Mouse (Mus musculus) small intestine, adult 2 months (tissue): Measurements from ENCODE around the gene Isx. TPM values are rescaled to one million over a fixed set of nuclear protein-coding genes. Genes with fewer than 3 reads are reported as not detected.

Experiments
- H3K27ac ChIP-seq: fragments of 200-500 bp; 2 replicates; pipeline ENCODE4 v1.5.1; 2012; ENCODE audit warnings: low read depth, low read length, control low read depth, inconsistent platforms; ENCODE audit not compliant: insufficient read depth
- H3K27me3 ChIP-seq: fragments of 200-500 bp; 2 replicates; pipeline ENCODE4 v1.6.1; 2012; ENCODE audit warnings: mild to moderate bottlenecking, moderate library complexity, low read length, inconsistent platforms; ENCODE audit not compliant: control insufficient read depth, insufficient read depth
- H3K36me3 ChIP-seq: fragments of 200-500 bp; 2 replicates; pipeline ENCODE4 v1.6.1; 2012; ENCODE audit warnings: mild to moderate bottlenecking, low read length, control low read depth, inconsistent platforms; ENCODE audit not compliant: control insufficient read depth, insufficient read depth
- H3K4me1 ChIP-seq: fragments of 200-500 bp; 2 replicates; pipeline ENCODE4 v1.6.1; 2012; ENCODE audit warnings: low read length, inconsistent platforms, mixed read lengths; ENCODE audit not compliant: control insufficient read depth, insufficient read depth, insufficient read length
- H3K4me3 ChIP-seq: fragments of 200-500 bp; 2 replicates; pipeline ENCODE4 v1.5.1; 2012; ENCODE audit warnings: low read depth, mild to moderate bottlenecking, control low read depth, inconsistent platforms, low read length, moderate library complexity
- CTCF ChIP-seq: fragments of 200-500 bp; IDR thresholded peaks from 2 replicates; pipeline ENCODE4 v1.5.1; 2012; ENCODE audit warnings: low read depth, mild to moderate bottlenecking, control low read depth, inconsistent platforms, low read length, moderate library complexity, mixed read lengths; ENCODE audit not compliant: insufficient replicate concordance, insufficient read length; ENCODE audit errors: extremely low read depth
- POLR2A ChIP-seq: fragments of 200-500 bp; IDR thresholded peaks from 2 replicates; pipeline ENCODE4 v1.6.1; 2012; ENCODE audit warnings: low read depth, mild to moderate bottlenecking, control low read depth, inconsistent platforms, low read length, moderate library complexity
- WGBS: fragments of 180-500 bp; shearing (Covaris S2); methylation state at CpG from one replicate; pipeline ENCODE4 v1.1.7; 2018; 5-methylcytosine and 5-hydroxymethylcytosine counted together
- polyA plus RNA-seq: library from polyadenylated mRNA; depleted of rRNA; stranded (reverse); fragments of >200 nt; gene quantifications from 2 replicates; pipeline ENCODE4 v1.2.3, GENCODE M21; 2012

Isx gene
- polyA plus RNA-seq, 1 experiment: 144 TPM

- Histone ChIP-seq H3K4me1 (peaks cover 46% of the 10 kb centered on the region), H3K27ac (peak overlapping the region; percentile 34; the same call in 1 of the 2 replicates), H3K27me3 (no peaks in the 10 kb centered on the region), H3K36me3 (peaks cover 26% of the 10 kb centered on the region), H3K4me3 (no peak overlapping the region)
- TF ChIP-seq POLR2A (no peak), CTCF (no peak)
- 7% methylated on average over 2 of the region's 2 CpGs for WGBS
Observed at GRCm38 (mm10) chr8:74897315-74897714, 24.3 kb downstream of the Isx start.

GRCm38 (mm10) chr8:74899796-74900195, 26.8 kb downstream of the Isx start:
- Histone ChIP-seq H3K4me1 (peaks cover 55% of the 10 kb centered on the region), H3K36me3 (peaks cover 4% of the 10 kb centered on the region; the same call in 1 of the 2 replicates), H3K4me3 (no peak overlapping the region), H3K27me3 (no peaks in the 10 kb centered on the region), H3K27ac (peak overlapping the region; percentile 39)
- no peak for TF ChIP-seq CTCF
- TF ChIP-seq POLR2A: no peak
- 38% methylated on average over 3 of the region's 3 CpGs for WGBS

GRCm38 (mm10) chr8:74901765-74902164, 28.8 kb downstream of the Isx start:
- H3K36me3 ChIP-seq: no peaks in the 10 kb centered on the region
- H3K27ac ChIP-seq: peak overlapping the region; percentile 97
- TF ChIP-seq POLR2A (no peak), CTCF (no peak)
- WGBS: 30% methylated on average over 1 of the region's 1 CpGs
- peaks cover 57% of the 10 kb centered on the region for H3K4me1 ChIP-seq
- no peaks in the 10 kb centered on the region for H3K27me3 ChIP-seq
- H3K4me3 ChIP-seq: no peak overlapping the region

GRCm38 (mm10) chr8:74903054-74903842, 30.3 kb downstream of the Isx start:
- Histone ChIP-seq H3K4me1 (peaks cover 50% of the 10 kb centered on the region), H3K36me3 (no peaks in the 10 kb centered on the region), H3K4me3 (no peak overlapping the region), H3K27me3 (no peaks in the 10 kb centered on the region), H3K27ac (peak overlapping the region; percentile 97)
- 18% methylated on average over 6 of the region's 6 CpGs for WGBS
- TF ChIP-seq POLR2A (no peak), CTCF (no peak)

GRCm38 (mm10) chr8:74906333-74906732, 33.4 kb downstream of the Isx start:
- TF ChIP-seq POLR2A: no peak
- no peak for TF ChIP-seq CTCF
- Histone ChIP-seq H3K27me3 (no peaks in the 10 kb centered on the region), H3K36me3 (no peaks in the 10 kb centered on the region), H3K4me1 (peaks cover 39% of the 10 kb centered on the region), H3K4me3 (no peak overlapping the region), H3K27ac (no peak overlapping the region)
- 84% methylated on average over 1 of the region's 1 CpGs for WGBS

- WGBS: 94% methylated on average over 1 of the region's 1 CpGs
- H3K27me3 ChIP-seq: no peaks in the 10 kb centered on the region
- no peak overlapping the region for H3K4me3 ChIP-seq
- peaks cover 5% of the 10 kb centered on the region; the same call in 1 of the 2 replicates for H3K4me1 ChIP-seq
- TF ChIP-seq POLR2A (no peak), CTCF (no peak)
- no peaks in the 10 kb centered on the region for H3K36me3 ChIP-seq
- no peak overlapping the region for H3K27ac ChIP-seq
Observed at GRCm38 (mm10) chr8:74910708-74911107, 37.7 kb downstream of the Isx start.

- Histone ChIP-seq H3K27me3 (no peaks in the 10 kb centered on the region), H3K27ac (peak overlapping the region; percentile 88), H3K4me3 (no peak overlapping the region), H3K4me1 (peaks cover 25% of the 10 kb centered on the region; the same call in 1 of the 2 replicates), H3K36me3 (no peaks in the 10 kb centered on the region)
- TF ChIP-seq CTCF: no peak
- TF ChIP-seq POLR2A: no peak
- WGBS: 21% methylated on average over 8 of the region's 8 CpGs
Observed at GRCm38 (mm10) chr8:74920691-74921421, 47.9 kb downstream of the Isx start.
